Mouse (Mus musculus): ENCODE data around the gene Mterf1a. TPM values are rescaled to one million over a fixed set of nuclear protein-coding genes. Genes with fewer than 3 reads are reported as not detected.
A peak's percentile ranks its signal among the peaks of the same experiment; 100 is the strongest.

Gene Mterf1a
- polyA plus RNA-seq, 1 experiment from 2014 or later, result 3.3 TPM

GRCm38 (mm10) chr5:3872348-3872747 is 21.4 kb downstream of the Mterf1a start:
- H3K27me3 ChIP-seq (replicated peaks; ENCODE audit: control insufficient read depth, insufficient read depth, low read length), result no peaks in the 10 kb centered on the region
- no peak for ATAC-seq
- 80% methylated on average over 1 of the region's 1 CpGs for WGBS

GRCm38 (mm10) chr5:3870161-3870560 is 23.6 kb downstream of the Mterf1a start:
- no peak for TF ChIP-seq CTCF (IDR thresholded peaks at IDR 0.05; ENCODE audit: low read depth)
- Histone ChIP-seq H3K9me3 (ENCODE audit: control insufficient read depth) (no peaks in the 10 kb centered on the region), H3K36me3 (ENCODE audit: control insufficient read depth, insufficient read depth) (no peaks in the 10 kb centered on the region), H3K4me1 (replicated peaks; ENCODE audit: control insufficient read depth, insufficient read depth, low read length) (no peaks in the 10 kb centered on the region), H3K9ac (ENCODE audit: low read depth, low read length) (no peak overlapping the region), H3K4me2 (replicated peaks; ENCODE audit: low read depth) (no peak overlapping the region), H3K4me3 (ENCODE audit: low read depth, low read length) (no peak overlapping the region), H3K27ac (ENCODE audit: low read depth, low read length) (no peak overlapping the region), H3K27me3 (replicated peaks; ENCODE audit: control insufficient read depth, insufficient read depth, low read length) (no peaks in the 10 kb centered on the region)
- no peak for ATAC-seq
- 55% methylated on average over 4 of the region's 4 CpGs for WGBS

More at GRCm38 (mm10) chr5:3872348-3872747, 21.4 kb downstream of the Mterf1a start:
- no peak overlapping the region for H3K9ac ChIP-seq (ENCODE audit: low read depth, low read length)
- H3K4me3 ChIP-seq (ENCODE audit: low read depth, low read length), result no peak overlapping the region
- TF ChIP-seq CTCF (IDR thresholded peaks at IDR 0.05; ENCODE audit: low read depth), result no peak
- no peak overlapping the region for H3K27ac ChIP-seq (ENCODE audit: low read depth, low read length)
- no peaks in the 10 kb centered on the region for H3K9me3 ChIP-seq (ENCODE audit: control insufficient read depth)
- H3K4me1 ChIP-seq (replicated peaks; ENCODE audit: control insufficient read depth, insufficient read depth, low read length), result no peaks in the 10 kb centered on the region
- no peaks in the 10 kb centered on the region for H3K36me3 ChIP-seq (ENCODE audit: control insufficient read depth, insufficient read depth)
- H3K4me2 ChIP-seq (replicated peaks; ENCODE audit: low read depth), result no peak overlapping the region

GRCm38 (mm10) chr5:3845026-3845425 is 48.7 kb downstream of the Mterf1a start, which contains the start of gene Lrrd1:
TSS of gene Lrrd1 (plus strand) at chr5:3845173.
- Histone ChIP-seq H3K4me3 (ENCODE audit: low read depth, low read length) (0 out of 2 replicates have a peak within 1 kb of the TSS, but pooled peaks have one; percentile 11), H3K9me3 (ENCODE audit: control insufficient read depth) (no peaks in the 10 kb centered on the region), H3K9ac (ENCODE audit: low read depth, low read length) (no peak within 1 kb of the TSS), H3K27ac (ENCODE audit: low read depth, low read length) (no peak within 1 kb of the TSS), H3K4me1 (replicated peaks; ENCODE audit: control insufficient read depth, insufficient read depth, low read length) (no peaks in the 10 kb centered on the region), H3K27me3 (replicated peaks; ENCODE audit: control insufficient read depth, insufficient read depth, low read length) (no peaks in the 10 kb centered on the region), H3K36me3 (ENCODE audit: control insufficient read depth, insufficient read depth) (peaks cover 10% of the 10 kb centered on the region; the same call in 1 of the 2 replicates), H3K4me2 (replicated peaks; ENCODE audit: low read depth) (peak within 1 kb of the TSS; percentile 44)
- no peak for TF ChIP-seq CTCF (IDR thresholded peaks at IDR 0.05; ENCODE audit: low read depth)
- 6% methylated on average over 24 of the region's 24 CpGs for WGBS
- no peak for ATAC-seq

Other genes with a start within 250 kb of the Mterf1a start
- not detected in 2 replicates for gene Tmbim7, start 242.8 kb downstream of the Mterf1a start, polyA plus RNA-seq (2015; fragmentation: Nextera tagmentation; extraction: Ambion mirVana)
- 41.2 and 41.8 TPM in 2 replicates for gene Gatad1, start 236.7 kb downstream of the Mterf1a start, polyA plus RNA-seq (2015; fragmentation: Nextera tagmentation; extraction: Ambion mirVana)
- gene Ankib1, start 91.0 kb downstream of the Mterf1a start, polyA plus RNA-seq (2015; fragmentation: Nextera tagmentation; extraction: Ambion mirVana), result 5.5 and 6.6 TPM in 2 replicates
- gene Krit1, start 90.7 kb downstream of the Mterf1a start, polyA plus RNA-seq (2015; fragmentation: Nextera tagmentation; extraction: Ambion mirVana), result 14.0 and 17.7 TPM in 2 replicates
- not detected in 2 replicates for gene Lrrd1, start 48.8 kb downstream of the Mterf1a start, polyA plus RNA-seq (2015; fragmentation: Nextera tagmentation; extraction: Ambion mirVana)
- gene Akap9, start 34.1 kb upstream of the Mterf1a start, polyA plus RNA-seq (2015; fragmentation: Nextera tagmentation; extraction: Ambion mirVana), result 79.1 and 93.2 TPM in 2 replicates
- 27.3 and 30.8 TPM in 2 replicates for gene Cyp51, start 210.8 kb upstream of the Mterf1a start, polyA plus RNA-seq (2015; fragmentation: Nextera tagmentation; extraction: Ambion mirVana)

Measured in intestine, postnatal 0 days (tissue).